Mouse (Mus musculus): ENCODE results near the gene Bloc1s4. TPM values are rescaled to one million over a fixed set of nuclear protein-coding genes. Genes with fewer than 3 reads are reported as not detected.

The Bloc1s4 gene
- polyA plus RNA-seq, 1 experiment from 2014 or later, result 27.6 TPM

- no peaks in the 10 kb centered on the region for H3K36me3 ChIP-seq
- H3K9me3 ChIP-seq, result no peaks in the 10 kb centered on the region
- H3K4me1 ChIP-seq (replicated peaks), result no peaks in the 10 kb centered on the region
- no peak overlapping the region for H3K4me3 ChIP-seq (replicated peaks)
- WGBS, result 66% methylated on average over 12 of the region's 12 CpGs
- H3K9ac ChIP-seq (replicated peaks), result no peak overlapping the region
- H3K27me3 ChIP-seq, result no peaks in the 10 kb centered on the region
- ATAC-seq, result no peak
- no peak overlapping the region for H3K4me2 ChIP-seq (replicated peaks)
- no peak overlapping the region for H3K27ac ChIP-seq
These were observed 22.6 kb downstream of the Bloc1s4 start for GRCm38 (mm10) chr5:36725861-36726260.

GRCm38 (mm10) chr5:36724274-36724673 lies 24.2 kb downstream of the Bloc1s4 start:
- no peaks in the 10 kb centered on the region for H3K36me3 ChIP-seq
- no peaks in the 10 kb centered on the region for H3K4me1 ChIP-seq (replicated peaks)
- H3K4me3 ChIP-seq (replicated peaks), result no peak overlapping the region
- no peak overlapping the region for H3K4me2 ChIP-seq (replicated peaks)
- 76% methylated on average over 7 of the region's 7 CpGs for whole genome bisulfite sequencing
- no peaks in the 10 kb centered on the region for H3K27me3 ChIP-seq
- ATAC-seq, result no peak
- no peak overlapping the region for H3K27ac ChIP-seq
- no peak overlapping the region for H3K9ac ChIP-seq (replicated peaks)
- no peaks in the 10 kb centered on the region for H3K9me3 ChIP-seq

- no peaks in the 10 kb centered on the region for H3K9me3 ChIP-seq
These were observed 25.1 kb downstream of the Bloc1s4 start for GRCm38 (mm10) chr5:36723356-36723755.

DNA sequence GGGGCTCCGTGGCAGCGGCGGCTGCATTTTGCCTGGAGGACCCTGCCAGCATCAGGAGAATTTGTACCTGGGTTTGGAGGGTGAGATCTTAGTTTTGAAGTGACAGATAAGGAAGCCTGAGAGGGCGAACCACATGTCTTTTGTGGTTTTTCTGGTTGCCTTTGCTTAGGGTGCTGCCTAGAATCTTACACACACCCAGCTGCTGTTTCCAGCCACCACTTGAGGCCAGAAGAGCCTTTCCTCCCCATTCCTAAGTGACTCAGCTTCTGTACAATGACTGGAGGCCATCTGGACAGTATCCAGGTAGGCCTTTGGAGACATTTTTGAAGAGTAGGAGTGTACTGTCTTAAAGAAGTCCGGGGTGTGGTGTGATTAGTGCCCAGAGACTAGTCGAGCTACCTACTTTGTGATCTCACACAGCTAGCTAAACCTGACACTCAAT lies 26.0 kb downstream of the Bloc1s4 start:
- Histone ChIP-seq H3K27me3 (no peaks in the 10 kb centered on the region), H3K27ac (no peak overlapping the region), H3K9ac (replicated peaks) (no peak overlapping the region), H3K4me1 (replicated peaks) (no peaks in the 10 kb centered on the region), H3K9me3 (no peaks in the 10 kb centered on the region), H3K4me3 (replicated peaks) (no peak overlapping the region), H3K4me2 (replicated peaks) (no peak overlapping the region), H3K36me3 (no peaks in the 10 kb centered on the region)
- ATAC-seq, result no peak
- 79% methylated on average over 6 of the region's 6 CpGs for WGBS

More at GRCm38 (mm10) chr5:36723356-36723755, 25.1 kb downstream of the Bloc1s4 start:
- no peaks in the 10 kb centered on the region for H3K27me3 ChIP-seq
- no peak overlapping the region for H3K27ac ChIP-seq
- H3K4me2 ChIP-seq (replicated peaks), result no peak overlapping the region
- 63% methylated on average over 9 of the region's 9 CpGs for WGBS
- H3K9ac ChIP-seq (replicated peaks), result no peak overlapping the region
- H3K4me1 ChIP-seq (replicated peaks), result no peaks in the 10 kb centered on the region
- H3K4me3 ChIP-seq (replicated peaks), result no peak overlapping the region
- ATAC-seq, result no peak
- no peaks in the 10 kb centered on the region for H3K36me3 ChIP-seq

DNA sequence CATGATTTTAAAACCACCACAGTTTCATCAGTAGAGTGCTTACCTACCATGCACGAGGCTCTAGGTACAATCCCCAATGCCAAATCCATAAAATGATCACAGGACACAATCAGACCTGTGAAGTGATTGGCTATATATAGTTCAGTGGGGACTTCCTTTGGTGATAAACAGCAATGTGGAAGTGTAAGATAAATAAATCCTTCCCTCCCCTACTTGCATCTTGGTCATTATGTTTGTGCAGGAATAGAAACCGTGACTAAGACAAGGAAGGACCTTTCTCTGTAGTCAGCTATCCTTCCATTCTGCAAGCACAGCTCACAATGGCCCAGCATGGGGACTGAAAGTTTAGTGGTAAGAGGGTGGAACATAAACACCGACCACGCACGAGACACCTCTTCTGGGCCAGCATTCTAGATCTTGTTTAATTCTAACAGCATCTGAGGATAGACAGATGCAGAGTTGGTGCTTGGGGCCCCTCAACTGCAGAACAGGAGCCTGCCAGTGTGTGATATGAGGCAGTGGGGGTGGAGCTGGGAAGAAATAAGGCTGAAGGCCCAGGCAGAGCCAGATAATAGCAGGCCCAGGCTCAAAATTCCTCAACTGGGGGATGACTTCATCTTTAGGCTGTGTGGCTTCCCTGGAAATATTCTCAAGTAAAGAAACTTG lies 27.6 kb downstream of the Bloc1s4 start:
- Histone ChIP-seq H3K4me1 (replicated peaks) (no peaks in the 10 kb centered on the region), H3K4me3 (replicated peaks) (no peak overlapping the region), H3K9ac (replicated peaks) (no peak overlapping the region), H3K9me3 (no peaks in the 10 kb centered on the region), H3K36me3 (no peaks in the 10 kb centered on the region), H3K27me3 (no peaks in the 10 kb centered on the region), H3K27ac (no peak overlapping the region), H3K4me2 (replicated peaks) (no peak overlapping the region)
- ATAC-seq, result no peak
- WGBS, result 76% methylated on average over 5 of the region's 5 CpGs

DNA sequence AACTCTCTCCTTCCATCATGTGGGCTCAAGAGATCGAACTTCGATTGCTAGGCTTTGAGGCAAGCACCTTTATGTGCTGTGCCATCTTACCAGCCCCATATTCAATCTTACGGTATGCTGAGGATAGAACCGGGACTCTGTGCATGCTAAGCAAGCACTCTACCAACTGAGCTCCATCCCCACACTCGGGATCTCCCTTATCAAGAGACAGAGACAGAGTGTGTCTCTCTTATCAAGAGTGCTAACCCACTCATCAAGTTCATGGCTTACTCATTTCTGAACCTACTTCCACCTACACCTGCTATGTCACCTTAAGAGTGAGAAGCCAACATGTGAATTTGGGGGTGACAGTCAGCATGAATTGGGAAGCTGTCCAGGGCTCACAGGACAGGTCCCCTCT lies 28.2 kb downstream of the Bloc1s4 start:
- no peak for ATAC-seq
- 91% methylated on average over 5 of the region's 5 CpGs for WGBS
- Histone ChIP-seq H3K4me1 (replicated peaks) (no peaks in the 10 kb centered on the region), H3K27ac (no peak overlapping the region), H3K9ac (replicated peaks) (no peak overlapping the region), H3K36me3 (no peaks in the 10 kb centered on the region), H3K4me3 (replicated peaks) (no peak overlapping the region), H3K27me3 (no peaks in the 10 kb centered on the region), H3K9me3 (no peaks in the 10 kb centered on the region), H3K4me2 (replicated peaks) (no peak overlapping the region)

- H3K27ac ChIP-seq, result no peak overlapping the region
- no peaks in the 10 kb centered on the region for H3K27me3 ChIP-seq
- ATAC-seq, result no peak
- 87% methylated on average over 3 of the region's 3 CpGs for WGBS
- H3K4me3 ChIP-seq (replicated peaks), result no peak overlapping the region
- H3K4me2 ChIP-seq (replicated peaks), result no peak overlapping the region
- no peaks in the 10 kb centered on the region for H3K4me1 ChIP-seq (replicated peaks)
- H3K9ac ChIP-seq (replicated peaks), result no peak overlapping the region
- H3K36me3 ChIP-seq, result no peaks in the 10 kb centered on the region
- H3K9me3 ChIP-seq, result no peaks in the 10 kb centered on the region
These were observed 28.8 kb downstream of the Bloc1s4 start for GRCm38 (mm10) chr5:36719601-36720000.

- WGBS, result 78% methylated on average over 5 of the region's 5 CpGs
These were observed 29.3 kb downstream of the Bloc1s4 start for GRCm38 (mm10) chr5:36719135-36719534.

GRCm38 (mm10) chr5:36717889-36718288 lies 30.6 kb downstream of the Bloc1s4 start:
- H3K27ac ChIP-seq, result no peak overlapping the region
- H3K4me2 ChIP-seq (replicated peaks), result no peak overlapping the region
- H3K4me3 ChIP-seq (replicated peaks), result no peak overlapping the region
- peaks cover 6% of the 10 kb centered on the region for H3K4me1 ChIP-seq (replicated peaks)
- WGBS, result 76% methylated on average over 3 of the region's 3 CpGs
- H3K9me3 ChIP-seq, result no peaks in the 10 kb centered on the region
- H3K9ac ChIP-seq (replicated peaks), result no peak overlapping the region
- H3K36me3 ChIP-seq, result no peaks in the 10 kb centered on the region
- no peak for ATAC-seq
- no peaks in the 10 kb centered on the region for H3K27me3 ChIP-seq

More at GRCm38 (mm10) chr5:36719135-36719534, 29.3 kb downstream of the Bloc1s4 start:
- Histone ChIP-seq H3K9ac (replicated peaks) (no peak overlapping the region), H3K27me3 (no peaks in the 10 kb centered on the region), H3K4me2 (replicated peaks) (no peak overlapping the region), H3K27ac (no peak overlapping the region), H3K4me1 (replicated peaks) (no peaks in the 10 kb centered on the region), H3K4me3 (replicated peaks) (no peak overlapping the region), H3K36me3 (no peaks in the 10 kb centered on the region), H3K9me3 (no peaks in the 10 kb centered on the region)
- ATAC-seq, result no peak

DNA sequence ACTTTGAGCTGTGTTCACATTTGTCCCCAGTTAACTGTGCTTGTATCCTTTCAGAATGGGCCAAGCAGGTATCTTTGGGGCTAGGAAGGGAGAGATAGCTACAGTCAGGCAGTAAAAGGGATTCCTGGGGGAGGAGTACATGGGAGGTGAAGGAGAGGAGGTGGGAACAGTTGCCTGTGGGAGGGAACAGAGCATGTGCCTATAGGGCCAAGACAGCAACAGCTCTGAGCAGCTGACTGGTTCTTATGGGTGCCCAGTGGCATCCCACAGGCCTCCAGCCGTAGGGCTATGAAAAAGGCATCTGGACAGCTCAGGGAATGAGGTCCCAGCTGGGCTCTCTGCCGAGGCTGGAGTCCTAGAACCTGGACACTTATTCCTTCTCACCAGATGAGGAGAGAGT lies 31.6 kb downstream of the Bloc1s4 start:
- H3K27ac ChIP-seq, result no peak overlapping the region
- no peaks in the 10 kb centered on the region for H3K27me3 ChIP-seq
- no peak overlapping the region for H3K4me2 ChIP-seq (replicated peaks)
- WGBS, result 81% methylated on average over 2 of the region's 2 CpGs
- H3K36me3 ChIP-seq, result no peaks in the 10 kb centered on the region
- H3K4me3 ChIP-seq (replicated peaks), result no peak overlapping the region
- peaks cover 11% of the 10 kb centered on the region for H3K4me1 ChIP-seq (replicated peaks)
- no peaks in the 10 kb centered on the region for H3K9me3 ChIP-seq
- no peak for ATAC-seq
- no peak overlapping the region for H3K9ac ChIP-seq (replicated peaks)

DNA sequence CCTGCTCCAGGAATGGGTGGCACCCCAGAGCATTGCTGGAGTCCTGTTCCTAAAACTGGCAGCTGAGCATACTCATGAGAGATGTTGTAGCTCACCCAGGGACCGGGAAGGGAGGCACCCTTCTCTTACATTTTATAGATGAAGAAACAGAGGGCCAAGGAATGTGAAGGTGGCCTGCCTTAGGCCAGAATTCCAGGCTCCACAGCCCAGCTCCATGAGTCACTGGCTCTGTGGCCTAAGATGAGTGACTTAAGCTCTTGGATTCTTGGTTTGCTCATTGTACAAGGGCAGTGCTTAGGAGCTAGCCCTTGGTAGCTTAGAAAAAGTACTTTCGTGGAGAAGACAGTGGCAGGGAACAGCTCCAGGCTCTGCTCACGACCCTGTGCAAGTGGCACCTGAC lies 33.6 kb downstream of the Bloc1s4 start:
- Histone ChIP-seq H3K4me3 (replicated peaks) (no peak overlapping the region), H3K27ac (no peak overlapping the region), H3K9ac (replicated peaks) (no peak overlapping the region), H3K36me3 (no peaks in the 10 kb centered on the region), H3K4me2 (replicated peaks) (no peak overlapping the region), H3K27me3 (no peaks in the 10 kb centered on the region), H3K9me3 (no peaks in the 10 kb centered on the region), H3K4me1 (replicated peaks) (peaks cover 13% of the 10 kb centered on the region)
- ATAC-seq, result no peak
- WGBS, result 78% methylated on average over 3 of the region's 3 CpGs

DNA sequence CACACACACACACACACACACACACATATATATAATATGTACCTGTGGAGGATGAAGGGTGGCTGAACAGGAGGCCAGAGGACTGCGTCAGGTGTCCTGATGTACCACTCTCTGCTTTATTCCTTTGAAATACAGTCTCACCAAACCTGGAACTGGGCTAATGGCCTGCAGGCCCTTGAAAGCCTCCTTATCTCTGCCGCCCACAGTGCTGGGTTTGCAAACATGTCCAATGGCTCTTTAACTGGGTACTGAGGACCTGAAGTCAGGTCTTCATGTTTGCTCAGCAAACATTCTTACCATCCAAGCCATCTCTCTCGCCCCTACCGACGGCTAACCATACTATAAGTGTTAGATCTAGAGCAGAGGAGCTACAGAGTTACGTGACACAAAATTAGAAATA lies 34.8 kb downstream of the Bloc1s4 start:
- Histone ChIP-seq H3K27ac (no peak overlapping the region), H3K9ac (replicated peaks) (no peak overlapping the region), H3K4me2 (replicated peaks) (no peak overlapping the region), H3K4me1 (replicated peaks) (peaks cover 13% of the 10 kb centered on the region), H3K9me3 (no peaks in the 10 kb centered on the region), H3K4me3 (replicated peaks) (no peak overlapping the region), H3K36me3 (no peaks in the 10 kb centered on the region), H3K27me3 (no peaks in the 10 kb centered on the region)
- ATAC-seq, result no peak
- 91% methylated on average over 6 of the region's 6 CpGs for WGBS
